Comparison of ENCODE assay signal across 16 mouse cellular contexts in the genomic region with DNA sequence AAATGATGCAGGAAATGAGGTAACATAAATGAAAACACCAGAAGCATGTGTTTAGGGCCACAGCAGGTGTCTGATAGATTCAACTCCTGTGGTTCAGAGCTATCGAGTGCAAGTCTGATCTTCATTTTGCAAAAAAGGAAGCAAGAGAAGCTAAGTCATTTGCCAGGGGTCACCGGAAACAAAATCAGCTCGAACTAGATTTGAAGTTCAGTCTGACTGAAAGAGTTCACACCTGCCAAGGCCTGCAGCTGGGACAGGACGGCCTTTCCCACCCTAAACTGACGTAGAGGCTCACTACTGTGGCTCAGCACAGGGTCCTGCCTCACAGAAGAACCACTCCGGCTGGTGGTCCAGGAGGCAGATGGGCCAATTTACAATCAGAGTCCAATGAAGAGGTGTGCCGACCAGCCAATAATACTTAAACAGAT. TPM values are rescaled to one million over a fixed set of nuclear protein-coding genes. Genes with fewer than 3 reads are reported as not detected.
DNase-seq lines count a peak whose midpoint lies in the region; ATAC-seq and TF ChIP-seq lines count a peak whose summit lies in the region.
"Had no signal": no experiment of that assay in that cellular context is flagged by ENCODE, and none has a peak within 500 bp of the region (broad histone marks: within the 10 kb centered on the region; RNA-seq: fewer than 3 reads in every experiment).

No protein-coding gene starts in this region.

- dilution Hi-C loops in CH12.LX (cut with MboI; ENCODE audit: extremely low pct_ligation_motif_present, extremely low pct_unique_long_range_greater_than_20kb, low sequenced_read_pairs), result no loop called here

- in situ Hi-C loops in CH12.LX (cut with MboI; ENCODE audit: low pct_ligation_motif_present, low pct_unique_long_range_greater_than_20kb, low sequenced_read_pairs), result no loop called here

- ATAC-seq in megakaryocyte, adult 5-6 weeks (ENCODE audit: poor library complexity, severe bottlenecking), result peak; percentile 54
- ATAC-seq: intestine, postnatal 0 days had no signal

- H3K4me2 ChIP-seq in CH12.LX (ENCODE audit: insufficient read depth, low read depth, poor library complexity, severe bottlenecking), result no peak overlapping the region
- H3K4me2 ChIP-seq: heart, embryonic 11.5 days; limb, embryonic 15.5 days had no signal

- no peak for TF ChIP-seq EP300 in CH12.LX (IDR thresholded peaks at IDR 0.05; ENCODE audit: low read length)

- intact Hi-C loops in left cerebral cortex, postnatal 4 days (cut with DNase I), result no loop called here
- intact Hi-C loops in left cerebral cortex, postnatal 10 days (cut with DNase I), result no loop called here

- peak; percentile 35 for DNase-seq in left cerebral cortex, postnatal 4 days
- no peak for DNase-seq in left cerebral cortex, postnatal 10 days (ENCODE audit: extremely low spot score in 1 of 2, low spot score in 2 of 2)
- DNase-seq in CH12.LX (ENCODE audit: extremely low read depth), result peak; percentile 12
- peak; percentile 67 to 80 for DNase-seq in thymus, postnatal 36 days
- DNase-seq in embryo, embryonic 10 days (ENCODE audit: low spot score), result no peak
- DNase-seq in embryo, embryonic 11 days, result no peak
- DNase-seq: adrenal gland, adult 2 months; cerebellum, adult 8-10 months; gastrocnemius, postnatal 14 days; kidney, postnatal 10 days; layer of hippocampus, adult 9-11 months; lung, adult 2 months had no signal

- no peak overlapping the region for H3K4me3 ChIP-seq in CH12.LX (replicated peaks in 1 of 3; ENCODE audit: low read depth in 2 of 3, low read length in 2 of 3, poor library complexity in 1 of 3)
- H3K4me3 ChIP-seq: limb, embryonic 15.5 days had no signal

- no peaks in the 10 kb centered on the region for H3K79me2 ChIP-seq in CH12.LX (replicated peaks; ENCODE audit: control insufficient read depth, extremely low read depth, insufficient read depth, poor library complexity, severe bottlenecking)

- TF ChIP-seq RAD21 in CH12.LX (IDR thresholded peaks at IDR 0.05; ENCODE audit: low read depth, low read length), result no peak

- TF ChIP-seq POLR2A in CH12.LX (IDR thresholded peaks at IDR 0.05; ENCODE audit: low read depth, low read length), result no peak

- no peak overlapping the region for H3K27ac ChIP-seq in CH12.LX (ENCODE audit: insufficient read depth, low read depth)
- H3K27ac ChIP-seq: limb, embryonic 15.5 days had no signal

- H3K27me3 ChIP-seq in CH12.LX (replicated peaks), result no peaks in the 10 kb centered on the region
- H3K27me3 ChIP-seq: limb, embryonic 15.5 days had no signal

- H3K9ac ChIP-seq in CH12.LX (ENCODE audit: insufficient read depth, low read depth), result no peak overlapping the region
- H3K9ac ChIP-seq: limb, embryonic 15.5 days had no signal

- no peaks in the 10 kb centered on the region for H3K9me3 ChIP-seq in CH12.LX (replicated peaks; ENCODE audit: low read length)
- H3K9me3 ChIP-seq: limb, embryonic 15.5 days had no signal

- no peak for TF ChIP-seq CTCF in CH12.LX (conservative IDR thresholded peaks at IDR 0.05 in 1 of 2, IDR thresholded peaks at IDR 0.05 in 1 of 2; ENCODE audit: low read depth in 2 of 2, low read length in 2 of 2)

- peaks cover 3 to 13% of the 10 kb centered on the region in 2 experiments; a peak in 3 of 4 replicates for H3K4me1 ChIP-seq in CH12.LX (ENCODE audit: control insufficient read depth in 1 of 2, insufficient read depth in 2 of 2)
- H3K4me1 ChIP-seq: limb, embryonic 15.5 days had no signal

- no peaks in the 10 kb centered on the region for H3K36me3 ChIP-seq in CH12.LX (replicated peaks in 1 of 2; ENCODE audit: control insufficient read depth in 1 of 2, insufficient read depth in 1 of 2, low read length in 1 of 2)
- H3K36me3 ChIP-seq: limb, embryonic 15.5 days had no signal

TF ChIP-seq in CH12.LX, 34 proteins besides CTCF, POLR2A, EP300 and RAD21:
- TF ChIP-seq E2F4 (IDR thresholded peaks at IDR 0.05; ENCODE audit: insufficient replicate concordance, low read depth, low read length) (no peak), KAT2A (IDR thresholded peaks at IDR 0.05; ENCODE audit: insufficient replicate concordance, low read length) (no peak), USF1 (IDR thresholded peaks at IDR 0.05; ENCODE audit: low read depth, low read length) (no peak), ZMIZ1 (IDR thresholded peaks at IDR 0.05; ENCODE audit: low read depth, low read length) (no peak), GABPA (IDR thresholded peaks at IDR 0.05; ENCODE audit: insufficient replicate concordance, low read depth, low read length) (no peak), SMC3 (IDR thresholded peaks at IDR 0.05; ENCODE audit: low read depth, low read length) (no peak), JUN (IDR thresholded peaks at IDR 0.05; ENCODE audit: insufficient read depth, low read depth, low read length) (no peak), SIN3A (IDR thresholded peaks at IDR 0.05; ENCODE audit: low read length) (no peak), RCOR1 (conservative IDR thresholded peaks at IDR 0.05; ENCODE audit: low read depth, low read length) (no peak), CHD1 (IDR thresholded peaks at IDR 0.05; ENCODE audit: low read depth, low read length) (no peak), NRF1 (IDR thresholded peaks at IDR 0.05; ENCODE audit: low read depth, low read length) (no peak), CHD2 (IDR thresholded peaks at IDR 0.05; ENCODE audit: low read length) (no peak), UBTF (IDR thresholded peaks at IDR 0.05; ENCODE audit: low read depth, low read length) (no peak), POLR2AphosphoS2 (IDR thresholded peaks at IDR 0.05; ENCODE audit: low read depth, low read length) (no peak), HCFC1 (IDR thresholded peaks at IDR 0.05; ENCODE audit: low read depth, low read length) (no peak)

RNA-seq across cellular contexts. Expression of a gene that starts 44.1 kb away (rescaled TPM):
- 10 to 100 TPM; 77.0 to 84.6 TPM for total RNA-seq in left cerebral cortex, postnatal 4 days (2021)
- total RNA-seq in left cerebral cortex, postnatal 10 days (2021), result 10 to 100 TPM; 79.5 to 80.2 TPM
- total RNA-seq in CH12.LX (2012; rRNA removed), result 11.2 and 24.6 TPM in 2 replicates
- 9.0 and 14.0 TPM in 2 replicates for total RNA-seq in CH12.LX (2014; rRNA removed)
- polyA plus RNA-seq in CH12.LX (2012; ENCODE audit: insufficient read length, low read depth), result 14.6 and 16.4 TPM in 2 replicates
- 5.9 and 7.1 TPM in 2 replicates for total RNA-seq in megakaryocyte, adult 5-6 weeks (2015)
- 7.4 and 9.1 TPM in 2 replicates for total RNA-seq in megakaryocyte, adult 5-6 weeks (2017)

Comparison
In these comparisons a context has a peak if more than half of its experiments do, and no peak if none do; other contexts are left out.
1. DNase-seq: peak in left cerebral cortex, postnatal 4 days (single experiment), CH12.LX (single experiment) and thymus, postnatal 36 days (2 of 2); none in left cerebral cortex, postnatal 10 days (0 of 2), embryo, embryonic 10 days (single experiment) and embryo, embryonic 11 days (single experiment).